Mouse (Mus musculus): ENCODE measurements at regions not wholly inside any gene's neighbourhood (a gene's known extent, or its start where the extent isn't known, plus 50 kb on each side); places are given as distances from the start of the nearest gene placed in this dataset.
"Not testable (repeated sequence)": the region's sequence is repeated elsewhere in the genome, so short reads cannot be mapped to it uniquely, and the experiment has no call there.

DNA sequence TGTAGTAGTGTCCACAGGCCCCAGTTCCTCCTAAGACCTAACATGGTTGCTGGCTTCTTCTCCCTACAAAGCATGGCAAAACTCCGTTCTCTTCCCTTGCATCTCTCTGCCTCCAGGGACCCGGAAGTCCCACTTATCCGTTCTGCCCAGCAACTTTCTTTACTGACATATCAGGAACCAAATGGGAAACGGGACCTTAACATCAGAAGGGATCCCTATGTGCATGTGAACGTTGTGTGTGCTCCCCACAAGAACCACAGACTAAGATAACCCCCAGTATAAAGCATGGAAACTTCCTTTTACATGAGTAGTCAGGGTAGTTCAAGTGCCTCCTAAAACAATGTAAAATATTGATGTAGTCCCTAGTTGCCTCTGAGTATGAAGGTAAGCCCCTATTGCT is 61.6 kb downstream of the Zxdb start:
- no peaks in the 10 kb centered on the region; the same call in 1 of the 2 replicates for H3K9me3 ChIP-seq (ENCODE audit: control insufficient read depth, low read length)
- WGBS: 84% methylated on average over 5 of the region's 5 CpGs
- H3K36me3 ChIP-seq (ENCODE audit: control insufficient read depth, insufficient read depth): no peaks in the 10 kb centered on the region
- H3K4me3 ChIP-seq (replicated peaks; ENCODE audit: low read length): no peak overlapping the region
- H3K9ac ChIP-seq (replicated peaks; ENCODE audit: low read depth, low read length): no peak overlapping the region
- no peaks in the 10 kb centered on the region for H3K27me3 ChIP-seq (replicated peaks; ENCODE audit: control insufficient read depth, insufficient read depth, low read length)
- no peak overlapping the region for H3K4me2 ChIP-seq (ENCODE audit: low read length)
- H3K4me1 ChIP-seq (replicated peaks; ENCODE audit: control insufficient read depth, insufficient read depth, low read length): no peaks in the 10 kb centered on the region
- no peak for ATAC-seq
- H3K27ac ChIP-seq (ENCODE audit: low read length): no peak overlapping the region

- WGBS: 72% methylated on average over 3 of the region's 3 CpGs
- no peaks in the 10 kb centered on the region for H3K36me3 ChIP-seq (ENCODE audit: control insufficient read depth, insufficient read depth)
These were observed 64.1 kb downstream of the Zxdb start for GRCm38 (mm10) chrX:94788331-94788920.

GRCm38 (mm10) chrX:94796845-94797244 is 72.5 kb downstream of the Zxdb start:
- no CpG with 5 or more reads among the region's 37 CpGs for WGBS
- not testable (repeated sequence) for H3K9ac ChIP-seq (replicated peaks; ENCODE audit: low read depth, low read length); H3K27ac ChIP-seq (ENCODE audit: low read length); H3K36me3 ChIP-seq (ENCODE audit: control insufficient read depth, insufficient read depth); H3K27me3 ChIP-seq (replicated peaks; ENCODE audit: control insufficient read depth, insufficient read depth, low read length); H3K9me3 ChIP-seq (ENCODE audit: control insufficient read depth, low read length); H3K4me3 ChIP-seq (replicated peaks; ENCODE audit: low read length); H3K4me2 ChIP-seq (ENCODE audit: low read length); H3K4me1 ChIP-seq (replicated peaks; ENCODE audit: control insufficient read depth, insufficient read depth, low read length)
- peak; percentile 14; the same call in 1 of the 2 replicates for ATAC-seq

More at GRCm38 (mm10) chrX:94788331-94788920, 64.1 kb downstream of the Zxdb start:
- H3K27me3 ChIP-seq (replicated peaks; ENCODE audit: control insufficient read depth, insufficient read depth, low read length): no peaks in the 10 kb centered on the region
- H3K27ac ChIP-seq (ENCODE audit: low read length): no peak overlapping the region
- H3K4me1 ChIP-seq (replicated peaks; ENCODE audit: control insufficient read depth, insufficient read depth, low read length): no peaks in the 10 kb centered on the region
- no peak overlapping the region for H3K9ac ChIP-seq (replicated peaks; ENCODE audit: low read depth, low read length)
- no peaks in the 10 kb centered on the region; the same call in 1 of the 2 replicates for H3K9me3 ChIP-seq (ENCODE audit: control insufficient read depth, low read length)
- no peak overlapping the region for H3K4me2 ChIP-seq (ENCODE audit: low read length)
- no peak overlapping the region for H3K4me3 ChIP-seq (replicated peaks; ENCODE audit: low read length)
- no peak for ATAC-seq

GRCm38 (mm10) chrX:94797348-94798182 is 73.2 kb downstream of the Zxdb start:
- not testable (repeated sequence) for H3K9me3 ChIP-seq (ENCODE audit: control insufficient read depth, low read length); H3K27me3 ChIP-seq (replicated peaks; ENCODE audit: control insufficient read depth, insufficient read depth, low read length); H3K4me1 ChIP-seq (replicated peaks; ENCODE audit: control insufficient read depth, insufficient read depth, low read length); H3K36me3 ChIP-seq (ENCODE audit: control insufficient read depth, insufficient read depth); H3K9ac ChIP-seq (replicated peaks; ENCODE audit: low read depth, low read length); H3K4me2 ChIP-seq (ENCODE audit: low read length); H3K27ac ChIP-seq (ENCODE audit: low read length); H3K4me3 ChIP-seq (replicated peaks; ENCODE audit: low read length)
- WGBS: no CpG with 5 or more reads among the region's 131 CpGs
- ATAC-seq: peak; percentile 82

GRCm38 (mm10) chrX:94798183-94798619 is 73.8 kb downstream of the Zxdb start:
- H3K27ac ChIP-seq (ENCODE audit: low read length); H3K9ac ChIP-seq (replicated peaks; ENCODE audit: low read depth, low read length); H3K4me3 ChIP-seq (replicated peaks; ENCODE audit: low read length); H3K27me3 ChIP-seq (replicated peaks; ENCODE audit: control insufficient read depth, insufficient read depth, low read length); H3K4me2 ChIP-seq (ENCODE audit: low read length); H3K36me3 ChIP-seq (ENCODE audit: control insufficient read depth, insufficient read depth); H3K4me1 ChIP-seq (replicated peaks; ENCODE audit: control insufficient read depth, insufficient read depth, low read length); H3K9me3 ChIP-seq (ENCODE audit: control insufficient read depth, low read length): not testable (repeated sequence)
- ATAC-seq: peak; percentile 79
- WGBS: no CpG with 5 or more reads among the region's 22 CpGs

DNA sequence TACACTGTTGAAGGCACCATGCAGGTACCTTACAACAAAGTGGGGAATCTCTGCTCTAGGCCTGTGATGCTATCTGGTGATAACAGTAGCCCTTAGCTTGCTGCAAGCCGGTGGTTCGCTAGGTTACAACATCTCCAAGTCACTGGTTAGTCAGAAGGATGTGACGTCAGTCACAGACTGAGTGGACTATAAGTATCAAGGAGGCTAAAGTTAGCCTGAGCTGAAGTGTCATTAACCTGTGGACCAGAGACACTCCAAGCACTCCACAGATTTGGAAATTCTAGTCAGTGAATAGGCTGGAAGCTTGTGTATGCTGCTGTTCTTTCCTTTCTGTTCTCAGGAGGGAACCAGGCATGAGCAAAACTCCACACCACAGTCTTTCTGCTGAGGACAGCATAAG is 88.4 kb downstream of the Zxdb start:
- WGBS: no CpG with 5 or more reads among the region's 3 CpGs
- not testable (repeated sequence) for H3K9me3 ChIP-seq (ENCODE audit: control insufficient read depth, low read length); ATAC-seq; H3K36me3 ChIP-seq (ENCODE audit: control insufficient read depth, insufficient read depth); H3K4me2 ChIP-seq (ENCODE audit: low read length); H3K4me1 ChIP-seq (replicated peaks; ENCODE audit: control insufficient read depth, insufficient read depth, low read length); H3K27ac ChIP-seq (ENCODE audit: low read length); H3K4me3 ChIP-seq (replicated peaks; ENCODE audit: low read length); H3K27me3 ChIP-seq (replicated peaks; ENCODE audit: control insufficient read depth, insufficient read depth, low read length); H3K9ac ChIP-seq (replicated peaks; ENCODE audit: low read depth, low read length)

- not testable (repeated sequence) for H3K4me1 ChIP-seq (replicated peaks; ENCODE audit: control insufficient read depth, insufficient read depth, low read length); H3K36me3 ChIP-seq (ENCODE audit: control insufficient read depth, insufficient read depth); H3K4me3 ChIP-seq (replicated peaks; ENCODE audit: low read length); H3K4me2 ChIP-seq (ENCODE audit: low read length); ATAC-seq; H3K9me3 ChIP-seq (ENCODE audit: control insufficient read depth, low read length); H3K9ac ChIP-seq (replicated peaks; ENCODE audit: low read depth, low read length); H3K27me3 ChIP-seq (replicated peaks; ENCODE audit: control insufficient read depth, insufficient read depth, low read length); H3K27ac ChIP-seq (ENCODE audit: low read length)
- WGBS: 95% methylated on average over 5 of the region's 6 CpGs
These were observed 103.2 kb downstream of the Zxdb start for GRCm38 (mm10) chrX:94827524-94827923.

- H3K4me3 ChIP-seq (replicated peaks; ENCODE audit: low read length); H3K27ac ChIP-seq (ENCODE audit: low read length); H3K4me2 ChIP-seq (ENCODE audit: low read length); H3K36me3 ChIP-seq (ENCODE audit: control insufficient read depth, insufficient read depth); H3K9me3 ChIP-seq (ENCODE audit: control insufficient read depth, low read length); H3K9ac ChIP-seq (replicated peaks; ENCODE audit: low read depth, low read length); H3K27me3 ChIP-seq (replicated peaks; ENCODE audit: control insufficient read depth, insufficient read depth, low read length); H3K4me1 ChIP-seq (replicated peaks; ENCODE audit: control insufficient read depth, insufficient read depth, low read length): not testable (repeated sequence)
- peak; percentile 95 for ATAC-seq
- WGBS: 23% methylated on average over 2 of the region's 2 CpGs
These were observed 119.9 kb downstream of the Zxdb start for GRCm38 (mm10) chrX:94844110-94844779.

GRCm38 (mm10) chrX:94849549-94849948 is 125.2 kb downstream of the Zxdb start:
- H3K4me3 ChIP-seq (replicated peaks; ENCODE audit: low read length); ATAC-seq; H3K4me2 ChIP-seq (ENCODE audit: low read length); H3K27ac ChIP-seq (ENCODE audit: low read length); H3K9me3 ChIP-seq (ENCODE audit: control insufficient read depth, low read length); H3K9ac ChIP-seq (replicated peaks; ENCODE audit: low read depth, low read length); H3K4me1 ChIP-seq (replicated peaks; ENCODE audit: control insufficient read depth, insufficient read depth, low read length); H3K27me3 ChIP-seq (replicated peaks; ENCODE audit: control insufficient read depth, insufficient read depth, low read length); H3K36me3 ChIP-seq (ENCODE audit: control insufficient read depth, insufficient read depth): not testable (repeated sequence)
- WGBS: no CpG with 5 or more reads among the region's 3 CpGs
